In the genomic region with DNA sequence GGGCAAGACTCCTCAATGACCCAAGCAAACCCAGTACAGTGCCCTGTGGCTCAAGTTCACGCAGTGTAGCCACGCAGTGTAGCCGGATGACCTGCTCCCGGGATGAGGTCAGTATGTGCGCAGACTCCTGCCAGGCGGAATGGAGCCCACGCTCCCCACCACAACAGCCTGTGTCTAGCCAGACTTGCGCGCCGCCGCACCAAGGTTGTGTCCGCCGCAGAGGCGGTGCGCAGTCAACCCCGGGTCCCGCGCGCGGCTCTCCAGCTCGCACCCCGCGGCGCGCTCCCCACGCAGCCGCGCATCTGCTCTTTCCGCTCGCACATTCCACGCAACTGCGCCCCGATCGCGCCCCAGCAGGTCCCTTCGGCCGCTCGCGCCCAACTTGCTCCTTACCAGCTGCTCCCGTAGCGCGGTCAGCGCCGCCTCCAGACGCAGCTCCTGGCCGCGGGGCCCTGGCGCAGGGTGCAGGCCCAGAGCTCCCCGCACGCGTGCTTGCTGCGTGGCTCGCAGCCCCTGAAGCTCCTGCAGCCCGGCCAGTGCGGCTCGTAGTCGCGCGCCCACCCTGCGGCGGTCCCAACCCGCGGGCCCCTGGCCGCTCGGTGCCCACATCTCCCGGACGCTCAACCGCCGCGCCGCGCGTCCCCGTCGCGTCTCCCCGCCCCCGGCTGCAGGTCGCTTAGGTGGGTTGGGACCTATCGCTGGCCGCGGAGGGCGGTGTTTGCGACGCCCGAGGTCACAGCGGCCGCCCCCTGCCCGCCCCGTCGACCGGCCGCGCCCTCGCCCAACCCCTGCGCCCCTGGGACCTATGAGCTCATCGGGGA, we compare ENCODE assay signal across 8 mouse cellular contexts. TPM values are rescaled to one million over a fixed set of nuclear protein-coding genes. Genes with fewer than 3 reads are reported as not detected.
DNase-seq lines count a peak whose midpoint lies in the region; ATAC-seq lines count a peak whose summit lies in the region.

No protein-coding gene starts in this region.

- intact Hi-C loops in heart, postnatal 14 days (cut with DNase I), result loop anchor here (5.0 to 10.0 kb wide), 2 partner anchors 71 to 349 kb away; no protein-coding TSS in a partner anchor

- peaks cover 33% of the 10 kb centered on the region for H3K4me1 ChIP-seq in embryonic facial prominence, embryonic 15.5 days

- peak overlapping the region; percentile 96 for H3K4me2 ChIP-seq in embryonic facial prominence, embryonic 15.5 days (replicated peaks)

- WGBS in embryonic facial prominence, embryonic 15.5 days, result under 1% methylated on average over 97 of the region's 97 CpGs

- peak; percentile 31 for ATAC-seq in embryonic facial prominence, embryonic 15.5 days (ENCODE audit: insufficient number of reproducible peaks, low FRiP score, low TSS enrichment, low read depth)

- H3K27me3 ChIP-seq in embryonic facial prominence, embryonic 15.5 days, result peaks cover 47% of the 10 kb centered on the region

- H3K9ac ChIP-seq in embryonic facial prominence, embryonic 15.5 days, result peak overlapping the region; percentile 42

- H3K36me3 ChIP-seq in embryonic facial prominence, embryonic 15.5 days, result no peaks in the 10 kb centered on the region

- peak overlapping the region; percentile 60 for H3K4me3 ChIP-seq in embryonic facial prominence, embryonic 15.5 days (replicated peaks)

- peak overlapping the region; percentile 25; the same call in 1 of the 2 replicates for H3K27ac ChIP-seq in embryonic facial prominence, embryonic 15.5 days (replicated peaks)

- DNase-seq in layer of hippocampus, adult 11-12 months (ENCODE audit: low spot score), result peak; percentile 43
- no peak for DNase-seq in layer of hippocampus, adult 9-10 months (ENCODE audit: low spot score)
- peak; percentile 51 to 53 for DNase-seq in heart, postnatal 14 days
- DNase-seq in layer of hippocampus, adult 18-20 months (ENCODE audit: low spot score in 2 of 2), result peak; percentile 24 to 48
- peak; percentile 62 for DNase-seq in lung, adult 18-20 months
- DNase-seq in retina, embryonic 14.5 days (ENCODE audit: low spot score), result peak; percentile 50
- DNase-seq in spleen, postnatal 14 days (ENCODE audit: low spot score in 2 of 2), result no peak

- no peaks in the 10 kb centered on the region for H3K9me3 ChIP-seq in embryonic facial prominence, embryonic 15.5 days (replicated peaks)

RNA-seq across cellular contexts. Expression of a gene that starts 0.8 kb away (rescaled TPM):
- polyA plus RNA-seq in embryonic facial prominence, embryonic 15.5 days (2015; fragmentation: Nextera tagmentation; extraction: Ambion mirVana), result 3.5 and 3.9 TPM in 2 replicates
- total RNA-seq in heart, postnatal 14 days (2021), result 1 to 10 TPM; 1.9 to 2.5 TPM
- 10 to 100 TPM; 23.5 to 25.1 TPM for total RNA-seq in layer of hippocampus, adult 18-20 months (2021)

Comparison
In these comparisons a context has a peak if more than half of its experiments do, and no peak if none do; other contexts are left out.
1. DNase-seq: peak in layer of hippocampus, adult 11-12 months (single experiment), heart, postnatal 14 days (2 of 2), layer of hippocampus, adult 18-20 months (2 of 2), lung, adult 18-20 months (2 of 2) and retina, embryonic 14.5 days (single experiment); none in layer of hippocampus, adult 9-10 months (single experiment) and spleen, postnatal 14 days (0 of 2).
2. RNA of a gene that starts 0.8 kb away (total RNA-seq): 23.5 to 25.1 TPM in layer of hippocampus, adult 18-20 months; 1.9 to 2.5 TPM in heart, postnatal 14 days; every median in the first group is over 4 times any median in the second.